Mouse (Mus musculus) fat pad, adult 2 months (tissue): Measurements from ENCODE around the gene Enpp3.

Source experiments
- DNase-seq: peaks from one replicate; pipeline ENCODE4 v3.0.0-alpha.2; 2011; ENCODE audit warnings: low read depth, low spot score; ENCODE audit errors: extremely low read depth

Gene Enpp3

GRCm38 (mm10) chr10:24842676-24843075 is at the start of gene Enpp3:
Enpp3 (minus strand) TSS chr10:24842823.
- DNase-seq, result no peak

GRCm38 (mm10) chr10:24888343-24888742 is 45.7 kb upstream of the Enpp3 start:
- no peak for DNase-seq

GRCm38 (mm10) chr10:24886008-24886407 is 43.4 kb upstream of the Enpp3 start:
- DNase-seq, result no peak

- DNase-seq, result no peak
Observed at GRCm38 (mm10) chr10:24873624-24874023, 31.0 kb upstream of the Enpp3 start.

- DNase-seq, result peak; percentile 74
Observed at GRCm38 (mm10) chr10:24869760-24870290, 27.2 kb upstream of the Enpp3 start, which contains the start of gene Med23. Med23 (plus strand) TSS chr10:24869986.

GRCm38 (mm10) chr10:24864434-24864833 is 21.8 kb upstream of the Enpp3 start:
- no peak for DNase-seq

- no peak for DNase-seq
Observed at GRCm38 (mm10) chr10:24863146-24863545, 20.5 kb upstream of the Enpp3 start.

- no peak for DNase-seq
Observed at GRCm38 (mm10) chr10:24841998-24842397, 625 bp downstream of the Enpp3 start.

GRCm38 (mm10) chr10:24840795-24841194 is 1.8 kb downstream of the Enpp3 start:
- no peak for DNase-seq

- DNase-seq, result no peak
Observed at GRCm38 (mm10) chr10:24836366-24837038, 6.1 kb downstream of the Enpp3 start.

- no peak for DNase-seq
Observed at GRCm38 (mm10) chr10:24835702-24836342, 6.8 kb downstream of the Enpp3 start.

- DNase-seq, result no peak
Observed at GRCm38 (mm10) chr10:24834634-24835371, 7.8 kb downstream of the Enpp3 start.

GRCm38 (mm10) chr10:24832306-24832705 is 10.3 kb downstream of the Enpp3 start:
- DNase-seq, result no peak

GRCm38 (mm10) chr10:24831377-24832095 is 11.1 kb downstream of the Enpp3 start:
- DNase-seq, result no peak

- no peak for DNase-seq
Observed at GRCm38 (mm10) chr10:24830448-24830847, 12.2 kb downstream of the Enpp3 start.

GRCm38 (mm10) chr10:24828136-24828535 is 14.5 kb downstream of the Enpp3 start:
- no peak for DNase-seq

GRCm38 (mm10) chr10:24826130-24826529 is 16.5 kb downstream of the Enpp3 start:
- DNase-seq, result no peak

GRCm38 (mm10) chr10:24825456-24826081 is 17.1 kb downstream of the Enpp3 start:
- no peak for DNase-seq

GRCm38 (mm10) chr10:24824621-24825020 is 18.0 kb downstream of the Enpp3 start:
- no peak for DNase-seq

GRCm38 (mm10) chr10:24823697-24824535 is 18.7 kb downstream of the Enpp3 start:
- DNase-seq, result no peak
